Mouse (Mus musculus) cerebral cortex, adult 2 months (tissue): ENCODE measurements around the gene Nfatc3.

Experiments used
- WGBS: fragments of 180-500 bp; shearing (Covaris S2); methylation state at CpG from one replicate; pipeline ENCODE4 v1.1.7; 2018; 5-methylcytosine and 5-hydroxymethylcytosine counted together

Gene Nfatc3

GRCm38 (mm10) chr8:106129997-106130396 is 71.4 kb downstream of the Nfatc3 start:
- WGBS = 83% methylated on average over 2 of the region's 2 CpGs

- 86% methylated on average over 2 of the region's 2 CpGs for WGBS
Observed at GRCm38 (mm10) chr8:106130505-106130904, 71.9 kb downstream of the Nfatc3 start.

GRCm38 (mm10) chr8:106131021-106131420 is 72.4 kb downstream of the Nfatc3 start:
- 86% methylated on average over 4 of the region's 4 CpGs for WGBS

- 78% methylated on average over 7 of the region's 7 CpGs for WGBS
Observed at GRCm38 (mm10) chr8:106131488-106132222, 73.0 kb downstream of the Nfatc3 start.

- WGBS = 91% methylated on average over 11 of the region's 11 CpGs
Observed at GRCm38 (mm10) chr8:106132356-106132755, 73.7 kb downstream of the Nfatc3 start.

- 57% methylated on average over 13 of the region's 13 CpGs for WGBS
Observed at GRCm38 (mm10) chr8:106133526-106133925, 74.9 kb downstream of the Nfatc3 start.

GRCm38 (mm10) chr8:106133946-106134345 is 75.3 kb downstream of the Nfatc3 start:
- 80% methylated on average over 6 of the region's 6 CpGs for WGBS

GRCm38 (mm10) chr8:106134751-106135571 is 76.3 kb downstream of the Nfatc3 start:
- 45% methylated on average over 14 of the region's 14 CpGs for WGBS

GRCm38 (mm10) chr8:106135672-106136071 is 77.0 kb downstream of the Nfatc3 start:
- 16% methylated on average over 19 of the region's 19 CpGs for WGBS

GRCm38 (mm10) chr8:106136156-106137130 is 77.8 kb downstream of the Nfatc3 start, which contains the start of gene Esrp2:
Esrp2 (minus strand) TSS chr8:106136974.
- WGBS = 1% methylated on average over 86 of the region's 86 CpGs

GRCm38 (mm10) chr8:106137218-106137905 is 78.7 kb downstream of the Nfatc3 start:
- WGBS = 12% methylated on average over 22 of the region's 22 CpGs

GRCm38 (mm10) chr8:106137906-106138477 is 79.4 kb downstream of the Nfatc3 start:
- under 1% methylated on average over 24 of the region's 24 CpGs for WGBS

- 33% methylated on average over 7 of the region's 7 CpGs for WGBS
Observed at GRCm38 (mm10) chr8:106138616-106139015, 80.0 kb downstream of the Nfatc3 start.

- WGBS = 75% methylated on average over 5 of the region's 5 CpGs
Observed at GRCm38 (mm10) chr8:106140191-106140590, 81.6 kb downstream of the Nfatc3 start.

GRCm38 (mm10) chr8:106140769-106141168 is 82.1 kb downstream of the Nfatc3 start:
- 8% methylated on average over 13 of the region's 13 CpGs for WGBS

GRCm38 (mm10) chr8:106145331-106145730 is 86.7 kb downstream of the Nfatc3 start:
- 92% methylated on average over 2 of the region's 2 CpGs for WGBS

GRCm38 (mm10) chr8:106146014-106146413 is 87.4 kb downstream of the Nfatc3 start:
- 92% methylated on average over 4 of the region's 4 CpGs for WGBS

- 72% methylated on average over 6 of the region's 6 CpGs for WGBS
Observed at GRCm38 (mm10) chr8:106147868-106148565, 89.4 kb downstream of the Nfatc3 start.

GRCm38 (mm10) chr8:106149025-106149424 is 90.4 kb downstream of the Nfatc3 start:
- WGBS = 85% methylated on average over 6 of the region's 6 CpGs
